Mouse (Mus musculus): ENCODE measurements around the gene Lrrc8b.

The Lrrc8b gene

GRCm38 (mm10) chr5:105519096-105519975, 103.8 kb downstream of the Lrrc8b start, which contains the start of gene Lrrc8c:
Gene Lrrc8c (plus strand): TSS chr5:105519388.
- DNase-seq (ENCODE audit: low spot score) = peak; percentile 82

DNA sequence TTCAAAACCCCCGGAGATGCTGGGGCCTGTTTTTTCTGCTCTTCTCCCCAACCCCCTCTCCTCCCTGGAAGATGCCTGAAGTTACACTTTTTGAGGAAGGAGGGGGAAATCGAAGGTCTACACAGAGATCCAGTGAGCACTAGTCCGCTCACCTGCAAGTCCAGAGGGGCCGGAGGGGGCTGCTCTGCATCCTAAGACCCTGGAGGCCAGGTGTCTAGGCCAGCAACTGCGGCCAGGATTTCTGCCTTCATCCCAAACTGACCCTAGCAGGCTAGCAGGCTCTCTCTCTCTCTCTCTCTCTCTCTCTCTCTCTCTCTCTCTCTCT, 104.4 kb downstream of the Lrrc8b start:
- DNase-seq (ENCODE audit: low spot score) = no peak

DNA sequence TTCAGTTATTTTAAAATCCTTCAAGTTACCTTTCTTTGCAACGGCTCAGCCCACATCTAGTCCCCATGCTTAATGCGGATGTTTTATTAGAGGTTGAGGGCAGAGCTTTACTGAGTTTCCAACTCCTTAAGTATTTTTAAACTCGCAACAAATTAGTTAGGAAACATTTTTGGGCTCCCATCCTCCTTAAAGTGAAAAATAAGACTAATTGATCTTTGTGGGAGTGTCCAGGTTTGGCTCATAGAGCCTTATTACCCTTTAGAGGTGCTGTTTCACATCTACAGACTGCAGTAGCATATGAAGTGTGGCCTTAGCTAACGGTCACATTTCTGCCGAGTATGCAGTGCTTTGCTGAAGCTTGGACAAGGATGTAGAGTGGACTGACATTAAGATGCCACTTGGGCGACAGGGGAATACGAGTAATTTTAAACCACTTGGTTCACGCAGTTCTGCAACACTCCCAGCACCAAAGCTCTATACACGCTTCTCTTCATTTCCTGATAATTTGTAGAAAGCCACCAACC, 104.9 kb downstream of the Lrrc8b start:
- no peak for DNase-seq (ENCODE audit: low spot score)

- no peak for DNase-seq (ENCODE audit: low spot score)
Measured at GRCm38 (mm10) chr5:105523452-105523851, 107.9 kb downstream of the Lrrc8b start.

DNA sequence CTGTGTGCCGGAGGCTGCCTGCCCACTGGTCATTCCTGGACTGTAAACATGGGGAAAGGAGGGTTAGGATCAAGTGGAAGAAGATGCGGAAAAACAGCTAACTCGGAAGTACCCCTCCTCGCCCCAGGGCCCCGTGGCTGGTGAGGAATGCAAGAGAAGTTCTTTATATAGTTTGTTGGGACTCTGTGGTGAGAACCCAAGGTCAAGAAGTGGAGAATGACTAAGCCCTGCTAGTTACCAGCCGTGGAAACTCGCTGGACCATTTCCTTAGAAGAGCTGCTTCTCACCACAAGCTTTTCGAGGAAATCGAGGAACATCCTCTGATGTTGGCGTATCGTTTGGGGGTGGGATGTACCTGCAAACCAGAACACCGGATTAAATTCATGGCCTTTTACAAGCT, 109.4 kb downstream of the Lrrc8b start:
- DNase-seq (ENCODE audit: low spot score) = peak; percentile 24

DNA sequence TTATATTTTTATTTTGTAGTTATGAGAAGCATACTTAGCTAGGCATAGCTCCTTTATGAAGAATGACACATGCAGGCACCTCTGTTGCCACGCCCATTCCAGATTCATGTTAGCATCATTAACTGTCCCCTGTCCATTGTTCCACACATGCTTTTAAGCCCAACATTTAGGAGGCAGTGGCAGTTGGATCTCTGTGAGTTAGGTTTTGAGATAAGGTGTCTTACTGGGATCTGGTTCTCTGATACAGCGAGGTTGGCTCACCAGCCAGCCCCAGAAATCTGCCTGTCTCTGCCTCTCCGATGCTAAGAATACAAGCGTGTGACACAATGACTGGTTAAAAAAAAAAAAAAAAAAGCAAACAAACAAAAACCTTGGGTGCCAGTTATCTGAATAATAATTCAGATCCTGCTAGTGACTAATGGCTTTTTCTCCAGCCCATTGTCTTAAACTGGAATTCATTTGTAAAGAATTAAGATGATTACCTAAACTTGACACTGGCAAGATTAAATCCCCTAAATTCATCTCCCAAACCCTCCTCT, 110.6 kb downstream of the Lrrc8b start:
- no peak for DNase-seq (ENCODE audit: low spot score)

- no peak for DNase-seq (ENCODE audit: low spot score)
Measured at GRCm38 (mm10) chr5:105526766-105527165, 111.2 kb downstream of the Lrrc8b start.

GRCm38 (mm10) chr5:105527477-105528331, 112.1 kb downstream of the Lrrc8b start:
- peak; percentile 43 for DNase-seq (ENCODE audit: low spot score)

DNA sequence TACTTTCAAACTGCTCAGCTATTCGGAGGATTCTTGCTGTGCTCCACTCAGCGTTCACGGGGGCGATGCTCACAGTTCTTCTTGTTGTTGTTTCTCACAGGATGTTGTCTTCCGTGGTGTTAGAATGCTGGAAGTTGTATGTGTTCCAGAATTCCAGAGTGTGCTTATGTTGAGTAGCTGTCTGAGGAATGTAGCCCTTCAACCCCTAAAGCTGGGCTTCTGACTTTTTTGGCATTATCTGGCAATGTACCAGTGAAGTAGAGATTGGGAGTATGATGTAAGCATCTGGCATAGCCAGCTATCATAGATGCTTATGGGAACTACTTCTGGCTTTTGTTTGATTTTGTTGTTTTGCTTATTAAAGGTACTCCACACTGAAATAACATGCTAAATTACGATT, 115.0 kb downstream of the Lrrc8b start:
- DNase-seq (ENCODE audit: low spot score) = no peak

- DNase-seq (ENCODE audit: low spot score) = no peak
Measured at GRCm38 (mm10) chr5:105535186-105535585, 119.6 kb downstream of the Lrrc8b start.

DNA sequence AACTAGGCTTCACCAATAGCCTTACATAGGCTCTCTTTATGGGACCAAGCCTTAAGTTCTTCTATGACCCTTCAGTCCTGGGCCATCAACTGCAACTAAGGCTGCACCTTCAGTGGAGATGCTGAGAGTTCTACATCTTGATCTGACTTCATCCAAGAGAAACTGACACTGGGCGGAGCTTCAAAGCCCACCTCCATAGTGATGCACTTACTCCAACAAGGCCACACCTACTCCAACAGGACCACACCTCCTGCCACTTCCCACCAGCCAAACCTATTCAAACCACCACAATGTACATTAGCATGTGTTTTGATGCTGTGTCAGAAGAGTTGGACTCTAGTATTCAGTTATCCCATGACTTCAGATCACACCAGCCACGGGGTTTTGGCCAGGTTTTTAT, 120.6 kb downstream of the Lrrc8b start:
- no peak for DNase-seq (ENCODE audit: low spot score)

- no peak for DNase-seq (ENCODE audit: low spot score)
Measured at GRCm38 (mm10) chr5:105537101-105537723, 121.6 kb downstream of the Lrrc8b start.

Data from ovary, adult 18-20 months (tissue).